Mouse (Mus musculus) thymus, postnatal 14 days (tissue): Measurements from ENCODE around the gene Nfkbib.

Experiments
- DNase-seq: peaks from one replicate; pipeline ENCODE4 v3.0.0; 2021

The Nfkbib gene

DNA sequence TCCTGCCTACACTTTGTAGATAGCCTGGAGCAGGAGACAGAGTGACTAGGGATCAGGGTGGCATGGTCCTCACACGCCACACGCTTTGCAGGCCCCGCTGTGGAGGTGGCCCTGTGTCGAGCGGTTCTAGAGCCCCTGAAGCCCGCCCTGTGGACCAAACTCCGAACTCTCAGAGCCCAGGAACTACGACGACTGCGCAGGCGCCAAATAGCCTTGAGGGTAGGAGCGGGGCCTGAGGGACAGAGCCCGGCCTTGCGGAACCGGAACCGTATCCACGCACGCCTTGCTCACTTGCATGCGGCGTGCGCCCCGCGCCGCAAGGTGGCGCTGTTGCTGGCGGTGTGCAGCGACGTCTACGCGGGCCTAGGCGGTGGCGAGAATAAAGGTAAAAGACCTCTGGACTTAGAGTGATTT lies 29.3 kb upstream of the Nfkbib start:
- DNase-seq: peak; percentile 81

DNA sequence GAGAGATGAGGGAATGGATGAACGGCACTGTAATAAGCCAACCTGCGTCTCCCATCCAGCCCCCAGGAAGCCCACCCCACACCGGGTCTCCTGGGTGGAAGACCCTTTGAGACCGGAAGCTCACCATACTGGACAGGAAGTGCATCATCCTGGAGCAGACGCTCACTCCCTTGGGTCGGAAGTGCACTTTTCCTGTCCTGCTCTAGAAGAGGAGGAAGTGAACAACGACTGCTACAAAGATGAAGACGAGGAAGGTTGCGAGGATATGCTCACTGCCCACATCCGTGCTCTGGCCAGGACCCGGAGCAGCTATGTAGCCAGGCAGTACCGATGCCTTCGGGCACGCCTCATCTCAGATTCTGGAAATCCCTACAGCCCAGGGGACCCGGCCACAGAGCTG lies 28.5 kb upstream of the Nfkbib start:
- DNase-seq: no peak

DNA sequence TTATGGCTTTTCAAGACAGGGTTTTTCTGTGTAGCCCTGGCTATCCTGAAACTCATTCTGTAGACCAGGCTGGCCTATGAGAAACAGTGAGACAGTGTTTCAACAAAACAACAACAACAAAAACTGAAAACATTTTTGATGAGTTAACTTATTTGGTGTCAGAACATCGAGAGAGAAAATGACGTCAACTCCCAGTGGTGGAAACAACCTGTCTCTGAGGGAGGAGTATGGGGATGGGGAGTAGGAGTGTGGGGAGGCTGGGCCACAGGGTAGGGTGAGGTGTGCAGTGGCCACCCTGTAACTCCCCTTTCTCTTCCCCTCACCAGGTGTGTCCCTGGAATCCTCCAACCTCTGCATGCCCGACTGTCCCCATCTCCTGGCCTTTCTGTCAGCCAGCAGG lies 27.2 kb upstream of the Nfkbib start:
- DNase-seq: no peak

DNA sequence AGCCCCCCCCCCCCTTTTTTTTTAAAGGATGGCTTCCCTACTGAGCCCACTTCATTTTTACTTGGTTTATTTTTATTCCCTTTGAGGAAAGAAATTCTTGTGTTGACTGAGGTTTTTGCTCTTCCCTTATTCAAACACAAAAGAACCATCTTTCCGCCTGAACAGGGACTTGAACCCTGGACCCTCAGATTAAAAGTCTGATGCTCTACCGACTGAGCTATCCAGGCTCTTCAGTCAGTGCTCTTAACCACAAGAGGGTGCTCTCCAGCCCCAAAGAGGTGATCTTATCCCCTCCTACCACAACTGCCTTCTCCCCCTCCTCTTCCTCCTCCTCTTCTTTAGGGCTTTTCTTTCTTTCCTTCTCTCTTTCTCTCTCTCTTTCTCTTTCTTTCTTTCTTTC lies 26.5 kb upstream of the Nfkbib start:
- peak; percentile 78 for DNase-seq

DNA sequence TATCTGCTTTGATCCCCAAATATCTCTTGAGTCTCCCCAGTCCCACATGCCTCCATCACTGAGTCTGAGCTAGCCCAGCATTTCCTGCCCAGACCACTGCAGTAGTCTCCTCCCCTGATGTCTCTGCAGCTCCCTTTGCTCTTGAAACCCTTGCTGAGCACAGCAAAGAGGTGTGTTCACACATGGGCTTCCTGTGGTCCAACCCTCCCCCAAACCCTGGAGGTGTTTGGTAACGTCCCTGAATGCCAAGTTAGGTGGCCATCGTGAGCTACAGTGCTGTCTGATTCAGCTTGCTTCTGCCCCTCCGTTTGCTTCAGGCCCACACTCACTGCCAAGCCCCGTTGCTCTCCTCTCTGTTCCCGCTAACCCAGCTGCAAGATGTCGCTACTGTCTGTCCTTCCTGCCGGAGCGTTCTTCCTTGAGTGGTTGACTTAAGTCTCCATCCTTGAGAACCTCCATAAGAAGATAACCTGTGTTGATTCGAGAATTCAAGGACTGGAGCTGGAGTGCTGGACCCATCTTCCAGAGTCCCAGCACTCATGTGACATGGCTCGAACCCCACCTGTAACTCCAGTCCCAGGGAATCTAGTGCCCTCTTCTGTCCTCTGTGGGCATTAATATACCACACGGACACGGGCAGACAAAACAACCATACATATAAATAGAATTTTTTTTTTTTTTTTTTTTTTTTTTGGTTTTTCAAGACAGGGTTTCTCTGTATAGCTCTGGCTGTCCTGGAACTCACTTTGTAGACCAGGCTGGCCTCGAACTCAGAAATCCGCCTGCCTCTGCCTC lies 25.3 kb upstream of the Nfkbib start:
- peak; percentile 54 for DNase-seq

DNA sequence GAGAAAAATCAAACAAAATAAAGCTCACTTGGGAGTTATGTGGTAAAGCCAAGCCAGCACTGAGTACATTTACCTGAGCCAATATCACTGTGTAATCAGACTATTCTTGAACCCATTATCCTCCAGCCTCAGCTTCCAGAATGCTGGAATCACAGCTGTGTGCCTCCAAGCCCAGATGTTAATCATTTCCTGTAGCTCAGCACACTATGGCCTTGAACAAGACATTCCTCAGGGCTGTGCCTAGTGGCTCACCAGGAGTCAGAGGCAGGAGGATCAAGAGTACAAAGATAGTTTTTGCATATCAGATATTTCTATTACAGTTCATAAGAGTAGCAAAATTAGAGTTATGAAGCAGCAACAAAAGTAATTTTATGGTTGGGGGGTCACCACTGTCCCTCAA lies 24.4 kb upstream of the Nfkbib start:
- no peak for DNase-seq

DNA sequence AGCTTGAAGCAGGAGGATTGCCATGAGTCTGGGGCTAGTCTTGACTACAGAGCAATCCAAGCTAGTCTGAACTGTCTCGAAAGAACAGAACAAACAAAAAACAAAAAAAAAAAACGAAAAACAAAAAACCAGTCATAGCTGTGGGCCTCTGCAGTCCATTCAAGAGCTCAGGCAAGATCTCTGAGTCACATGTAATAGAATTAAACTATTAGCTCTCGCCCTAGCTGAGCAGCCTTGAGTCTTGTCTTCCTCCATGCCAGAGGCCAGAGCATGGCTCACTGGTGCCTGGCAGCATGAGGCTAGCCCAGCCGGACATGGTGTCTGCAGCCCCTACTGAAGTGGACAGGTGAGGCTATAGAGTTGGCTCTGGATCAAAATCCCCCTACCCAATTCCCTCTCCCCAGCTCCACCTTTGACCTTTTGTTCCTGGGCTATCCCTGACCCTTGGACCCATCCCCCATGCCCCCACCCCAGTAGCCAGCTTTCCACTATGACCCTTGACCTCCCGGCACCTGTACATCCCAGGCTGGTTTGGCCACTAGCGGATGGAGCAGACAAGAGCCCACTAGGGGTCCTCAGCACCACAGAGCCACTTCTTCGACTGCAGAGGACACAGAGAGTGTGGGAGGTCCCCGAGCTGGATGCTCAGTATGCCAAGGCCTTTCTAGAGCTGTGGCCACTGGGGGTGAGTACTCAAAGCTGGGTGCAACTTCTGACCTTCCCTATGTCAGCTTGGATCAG lies 22.9 kb upstream of the Nfkbib start:
- DNase-seq: peak; percentile 42

DNA sequence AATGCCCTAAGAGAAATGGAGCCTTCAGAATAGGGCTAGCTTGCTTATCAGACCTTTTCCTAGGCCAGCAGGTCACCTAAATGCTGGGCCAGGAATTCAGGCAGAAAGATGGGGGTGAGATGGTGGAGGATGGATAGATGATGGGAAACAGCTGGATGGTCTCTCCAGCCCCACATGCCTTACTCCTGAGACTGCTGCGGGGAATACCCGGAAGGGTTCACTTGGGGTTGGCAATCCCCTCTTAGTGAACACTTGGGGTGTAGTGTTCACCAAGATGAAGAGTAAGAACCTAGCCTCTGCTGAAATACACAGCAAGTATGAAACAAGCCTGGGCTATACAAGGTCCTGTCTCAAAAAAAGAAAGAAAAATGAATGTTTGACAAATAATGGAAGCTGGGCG lies 21.9 kb upstream of the Nfkbib start:
- no peak for DNase-seq

DNA sequence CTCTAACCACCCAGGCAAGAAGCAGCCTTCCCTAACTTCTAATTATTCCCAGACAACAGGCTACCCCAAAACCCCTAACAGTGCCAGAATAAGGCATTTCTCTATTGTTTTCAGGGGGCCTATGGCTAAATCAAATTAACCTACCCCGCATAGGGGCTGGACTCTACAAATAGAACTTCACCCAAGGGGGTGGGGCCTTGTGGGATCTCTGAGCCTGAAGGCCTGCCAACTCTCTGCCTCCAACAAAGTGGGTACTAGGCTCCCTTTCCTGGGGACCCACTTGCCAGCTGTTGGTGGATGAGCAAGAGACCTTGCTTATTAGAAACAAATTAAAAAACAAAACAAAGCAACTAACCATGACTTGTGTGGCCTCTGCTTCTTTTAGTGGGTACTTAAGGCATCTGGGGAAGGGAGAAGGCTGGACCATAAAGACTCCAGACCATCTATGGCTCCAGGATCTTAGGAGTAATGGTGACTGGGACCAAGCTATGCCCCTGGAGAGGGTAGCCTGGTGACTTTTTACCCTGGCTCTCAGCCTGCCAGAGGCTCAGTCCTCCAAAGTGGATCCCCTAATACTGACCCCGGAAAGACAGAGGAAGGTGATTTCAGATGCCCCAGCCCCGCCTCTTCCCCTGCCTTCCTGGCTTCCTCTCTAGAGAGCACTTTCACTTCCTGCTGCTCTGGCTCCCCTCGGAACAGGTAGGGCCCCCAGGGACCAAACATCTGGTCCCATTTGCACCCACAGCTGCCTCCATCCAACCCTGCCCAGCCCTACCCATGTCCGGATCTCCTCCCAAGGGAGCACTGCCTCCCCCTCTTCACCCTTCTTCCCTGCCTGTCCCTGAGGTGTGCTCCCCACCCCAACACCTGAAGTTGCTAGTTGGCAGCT lies 21.2 kb upstream of the Nfkbib start, which contains the start of gene Rinl:
Gene Rinl, plus strand, starts transcription at position 663 of the 889 bp plus-strand sequence.
- peak; percentile 87 for DNase-seq

DNA sequence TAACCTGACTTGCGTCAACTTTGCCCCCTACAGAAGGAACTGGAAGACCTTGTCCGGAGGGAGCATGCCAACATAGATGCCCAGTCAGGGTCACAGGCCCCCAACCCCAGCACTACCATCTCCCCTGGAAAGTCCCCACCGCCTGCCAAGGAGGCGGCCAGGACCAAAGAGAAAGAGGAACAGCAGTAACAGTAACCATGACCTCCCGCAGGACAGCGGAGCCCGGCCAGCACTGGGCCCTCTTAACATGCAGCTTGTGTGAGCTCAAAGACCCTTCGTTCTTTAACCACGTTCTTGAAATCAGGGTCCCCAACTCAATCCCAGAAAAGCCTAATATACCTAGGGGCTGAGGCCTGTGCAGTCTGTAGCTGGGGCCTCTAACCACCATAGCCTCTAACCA lies 20.6 kb upstream of the Nfkbib start:
- DNase-seq: no peak

DNA sequence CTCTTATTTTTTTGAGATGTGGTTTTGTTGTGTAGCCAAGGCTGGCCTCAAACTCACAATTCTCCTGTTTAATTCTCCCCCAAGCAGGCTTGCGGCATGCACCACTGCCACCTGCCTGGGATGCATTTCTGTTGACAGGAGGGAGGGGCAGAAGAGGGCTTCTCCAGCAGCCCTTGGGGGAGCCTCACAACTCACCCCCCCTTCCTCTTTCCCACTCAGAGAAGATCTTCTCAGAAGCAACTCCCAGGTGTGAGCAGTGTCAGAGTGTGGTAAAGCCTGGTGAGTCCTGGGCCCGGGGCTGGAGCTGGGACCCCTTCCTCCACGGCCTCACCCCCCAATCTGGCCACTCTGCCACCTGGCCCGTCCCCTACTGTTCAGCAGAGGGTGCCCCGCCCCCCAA lies 17.8 kb upstream of the Nfkbib start:
- peak; percentile 74 for DNase-seq

DNA sequence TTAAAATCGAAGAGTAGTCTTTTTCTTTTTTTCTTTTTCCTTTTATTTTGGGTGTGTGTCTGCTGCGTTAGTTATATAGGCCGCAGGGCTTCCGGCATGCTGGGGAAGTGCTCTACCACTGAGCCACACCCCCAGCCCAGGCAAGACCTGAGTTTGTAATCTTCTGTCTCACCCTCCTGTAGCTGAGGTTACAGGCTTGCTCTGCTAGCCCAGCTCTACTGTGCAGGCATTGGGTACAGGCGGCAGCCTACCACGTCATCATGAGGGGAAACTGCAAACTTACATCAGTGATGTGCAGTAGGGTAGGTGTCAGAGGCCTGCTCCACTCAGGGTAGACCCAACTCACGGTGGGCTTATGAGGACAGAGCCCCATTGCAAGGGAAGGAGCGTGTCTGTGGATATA lies 13.9 kb upstream of the Nfkbib start:
- DNase-seq: peak; percentile 89

DNA sequence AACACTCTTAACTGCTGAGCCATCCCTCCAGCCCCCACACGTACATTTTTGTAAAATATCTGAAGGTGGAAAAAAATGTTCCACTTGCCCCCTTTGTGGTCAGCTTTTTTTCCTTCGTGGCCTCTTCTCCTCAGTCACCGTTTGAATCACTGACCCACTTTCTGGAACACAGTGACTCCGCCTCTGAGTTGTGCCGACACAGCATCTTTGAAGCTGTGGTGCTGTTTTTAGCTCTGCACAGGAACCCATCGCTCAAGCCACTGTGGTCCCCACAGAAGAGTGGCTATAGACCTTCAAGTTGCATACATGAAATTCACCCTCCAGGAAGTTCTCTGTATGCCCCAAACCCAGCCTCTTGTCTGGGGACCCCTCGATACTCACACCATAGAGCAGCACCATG lies 13.5 kb upstream of the Nfkbib start:
- DNase-seq: peak; percentile 81

DNA sequence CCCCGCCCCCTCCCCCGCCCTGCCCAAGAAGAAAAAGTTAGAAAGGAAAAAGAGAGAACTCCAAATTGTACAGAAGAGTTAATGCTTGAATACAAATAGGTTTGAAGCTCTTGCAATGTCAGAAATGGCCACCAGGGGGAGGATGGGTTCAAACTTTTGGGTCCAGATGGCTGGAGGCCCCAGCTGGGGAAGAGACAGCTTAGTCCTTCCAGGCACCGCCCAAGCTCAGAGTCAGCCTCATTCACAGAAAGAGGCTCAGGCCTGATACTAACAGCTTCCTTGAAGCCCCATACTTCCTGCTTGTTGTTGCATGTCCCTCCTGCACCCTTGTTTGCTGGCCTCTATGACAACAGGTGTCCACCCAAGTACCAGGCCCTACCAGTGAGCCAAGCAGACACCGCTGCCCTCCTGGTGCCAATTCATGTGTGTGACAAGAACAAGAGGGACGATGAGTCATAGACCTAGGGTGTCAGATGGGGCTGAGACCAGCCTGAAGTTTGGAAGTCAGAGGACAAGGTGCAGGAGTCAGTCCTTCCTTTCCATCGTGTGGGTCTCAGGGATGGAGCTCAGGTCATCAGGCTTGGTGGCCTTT lies 12.9 kb upstream of the Nfkbib start:
- DNase-seq: peak; percentile 95

DNA sequence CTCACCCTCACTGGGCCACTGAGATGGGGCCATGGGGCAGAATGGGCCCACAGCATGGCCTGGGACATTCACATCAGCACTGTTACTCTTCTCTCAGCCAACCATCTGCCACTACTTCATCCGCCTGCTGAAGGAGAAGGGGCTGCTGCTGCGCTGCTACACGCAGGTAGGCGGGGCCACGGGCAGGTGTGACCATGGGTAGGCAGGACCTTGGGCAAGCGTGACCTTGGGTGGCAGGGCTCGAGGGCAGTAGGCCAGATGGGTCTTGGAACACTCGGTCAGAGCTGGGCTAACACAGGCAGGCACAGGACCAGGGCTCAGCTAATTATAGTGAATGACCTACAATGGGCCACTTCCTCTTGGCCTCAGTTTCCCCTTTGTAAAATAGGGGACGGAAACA lies 11.5 kb upstream of the Nfkbib start:
- DNase-seq: no peak

DNA sequence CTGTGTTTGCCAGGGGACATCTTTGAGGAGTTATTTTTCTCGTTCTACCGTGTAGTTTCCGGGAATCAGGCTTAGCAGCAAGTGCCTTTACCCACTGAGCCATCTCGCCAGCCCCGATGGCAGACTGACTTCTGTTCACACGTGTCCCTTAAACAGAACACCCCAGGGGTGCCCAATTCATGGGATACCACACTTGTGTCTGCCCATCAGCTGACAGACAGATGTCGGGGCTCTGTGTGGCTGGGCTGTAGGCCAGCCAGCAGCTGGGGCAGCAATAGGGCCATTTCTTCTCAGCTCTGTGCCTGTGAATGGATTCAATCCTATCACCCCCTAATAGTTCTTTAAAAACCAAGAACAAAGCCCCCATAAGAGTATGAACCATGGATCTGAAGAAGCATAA lies 7.8 kb upstream of the Nfkbib start:
- no peak for DNase-seq

DNA sequence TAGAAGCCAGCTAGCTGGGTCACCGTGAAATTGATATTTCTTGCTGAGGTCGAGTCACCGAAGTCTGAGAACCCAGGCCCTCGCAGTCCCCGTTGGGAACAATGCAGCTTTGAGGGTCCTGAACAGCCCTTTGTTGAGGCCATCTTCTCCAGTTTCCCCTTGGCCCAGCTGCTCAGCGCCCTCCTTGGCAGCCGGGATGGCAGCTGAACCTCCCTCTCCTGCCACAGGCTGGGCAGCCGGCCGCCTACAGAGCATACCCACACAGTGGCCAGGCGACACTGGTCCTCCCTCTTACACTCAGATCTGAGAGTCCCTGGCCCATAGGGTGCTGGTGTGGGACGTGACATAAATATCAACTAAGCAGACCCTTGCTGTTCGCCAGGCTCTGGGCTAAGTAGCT lies 6.9 kb upstream of the Nfkbib start:
- DNase-seq: no peak

DNA sequence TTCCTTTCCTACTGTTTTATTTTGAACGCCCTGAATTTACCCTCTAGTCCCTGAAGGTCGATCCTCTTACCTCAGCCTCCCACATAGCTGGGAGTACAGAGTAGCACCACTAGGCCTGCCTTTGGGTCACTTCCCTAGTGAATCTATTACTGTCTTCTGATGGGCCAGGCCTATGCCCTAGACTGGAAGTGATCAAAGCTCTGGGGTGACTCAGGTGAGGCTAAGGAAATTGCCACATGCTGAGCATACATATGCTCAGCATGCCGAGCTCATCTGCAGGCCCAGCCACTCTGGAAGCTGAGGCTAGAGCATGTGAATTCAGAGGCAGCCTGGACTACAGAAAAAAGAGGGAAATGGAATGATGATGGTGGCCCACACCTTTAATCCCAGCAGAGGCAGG lies 5.9 kb upstream of the Nfkbib start:
- no peak for DNase-seq

DNA sequence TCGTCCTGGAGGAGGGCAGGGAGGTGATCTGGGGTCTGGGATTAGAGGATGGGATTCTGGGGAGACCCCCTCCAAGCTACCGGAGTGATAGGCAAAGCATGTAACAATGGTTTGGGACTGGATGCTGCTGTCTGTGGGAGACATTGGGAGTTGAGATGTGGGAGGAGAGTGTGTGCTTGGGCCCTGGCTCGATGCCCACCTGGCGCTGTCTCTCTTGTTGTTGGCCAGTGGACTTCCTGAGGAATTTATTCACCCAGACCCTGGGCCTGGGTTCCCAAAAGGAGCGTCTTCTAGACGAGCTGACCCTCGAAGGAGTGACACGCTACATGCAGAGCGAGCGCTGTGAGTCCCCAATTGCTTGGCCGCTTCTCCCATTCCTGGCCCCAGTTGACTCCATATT lies 4.6 kb upstream of the Nfkbib start:
- DNase-seq: no peak

DNA sequence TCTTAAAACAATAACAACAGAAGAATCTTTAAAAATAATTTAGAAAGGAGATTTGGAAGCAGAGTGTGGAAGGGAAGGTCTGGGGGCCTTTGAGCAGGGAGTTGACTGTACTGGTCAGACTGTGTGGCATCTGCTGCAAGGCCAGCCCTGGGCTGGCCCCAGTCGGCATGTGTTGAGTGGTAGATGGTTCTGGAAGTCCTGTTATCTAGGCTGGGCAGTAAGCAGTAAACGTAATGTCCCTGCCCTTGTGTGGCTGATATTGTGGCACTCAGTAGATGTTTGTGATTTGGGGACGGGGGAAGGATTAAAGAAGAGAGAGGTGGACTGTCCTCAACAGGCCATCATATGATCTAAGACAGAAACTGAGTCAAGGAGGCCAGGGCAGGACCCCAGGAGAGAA lies 3.0 kb upstream of the Nfkbib start:
- no peak for DNase-seq

DNA sequence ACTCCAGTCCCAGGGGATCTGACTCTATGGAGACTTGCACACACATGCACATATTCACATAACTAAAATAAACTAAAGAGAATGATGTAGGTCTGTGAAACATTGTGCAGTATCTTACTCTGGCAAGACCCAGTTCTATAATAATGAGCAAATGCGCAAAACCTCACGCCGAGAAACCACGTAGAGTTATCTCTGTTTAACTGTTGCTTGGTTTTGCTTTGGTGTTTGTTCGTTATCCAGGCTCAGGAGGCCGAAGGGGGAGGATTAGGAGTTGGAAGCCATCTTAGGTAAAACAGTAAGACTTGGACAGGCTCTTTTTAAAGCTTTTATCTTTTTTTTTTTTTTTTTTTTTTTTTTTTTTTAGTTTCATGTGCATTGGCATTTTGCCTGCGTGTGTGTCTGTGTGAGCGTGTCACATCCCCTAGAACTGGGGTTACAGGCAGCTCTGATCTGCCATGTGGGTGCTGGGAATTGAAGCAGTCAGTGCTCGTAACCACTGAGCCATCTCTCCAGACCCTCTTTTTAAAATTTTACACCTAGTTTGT lies 2.2 kb upstream of the Nfkbib start:
- no peak for DNase-seq

DNA sequence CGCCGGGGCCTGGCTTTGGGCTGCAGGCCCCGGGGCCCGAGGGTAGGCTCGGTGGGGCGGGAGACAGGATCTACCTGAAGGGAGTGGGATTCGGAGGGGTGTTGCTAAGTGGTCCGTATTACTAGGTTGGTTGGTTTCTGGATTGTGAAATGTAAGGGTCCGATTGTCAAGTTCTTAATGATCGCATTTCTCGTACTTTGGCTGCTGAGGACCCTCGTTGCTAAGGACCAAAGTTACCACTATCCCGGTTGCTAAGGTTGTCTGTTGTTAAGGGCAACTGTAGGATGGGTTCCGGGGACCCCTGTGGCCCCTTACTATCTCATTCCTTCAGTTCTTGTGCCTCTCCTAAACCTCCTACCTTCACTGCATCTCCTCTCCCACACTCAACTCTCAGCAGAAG lies 402 bp downstream of the Nfkbib start:
- no peak for DNase-seq
